Mouse (Mus musculus) embryonic facial prominence, embryonic 13.5 days (tissue): Measurements from ENCODE around the gene Nubpl. TPM values are rescaled to one million over a fixed set of nuclear protein-coding genes. Genes with fewer than 3 reads are reported as not detected.
A peak's percentile ranks its signal among the peaks of the same experiment; 100 is the strongest.
"Not testable (repeated sequence)": the region's sequence is repeated elsewhere in the genome, so short reads cannot be mapped to it uniquely, and the experiment has no call there.

Experiments used
- ATAC-seq: fragments of 200-750 bp; cut with Nextera tagmentation; 2 replicates; pipeline ENCODE4 v1.8.0; 2017; ENCODE audit warnings: low read depth; ENCODE audit not compliant: insufficient number of reproducible peaks, insufficient read depth, low FRiP score, low TSS enrichment
- H3K27ac ChIP-seq: fragments of 300-500 bp; sonication (generic); 2 replicates; pipeline ENCODE4 v1.5.1; 2015; ENCODE audit warnings: moderate library complexity, mild to moderate bottlenecking, inconsistent platforms
- H3K27me3 ChIP-seq: fragments of 300-500 bp; sonication (generic); 2 replicates; pipeline ENCODE4 v1.6.1; 2015; ENCODE audit warnings: mild to moderate bottlenecking, inconsistent platforms
- H3K36me3 ChIP-seq: fragments of 300-500 bp; sonication (generic); 2 replicates; pipeline ENCODE4 v1.6.1; 2015; ENCODE audit warnings: mild to moderate bottlenecking, inconsistent platforms
- H3K4me1 ChIP-seq: fragments of 300-500 bp; sonication (generic); 2 replicates; pipeline ENCODE4 v1.6.1; 2015; ENCODE audit warnings: inconsistent platforms
- H3K4me2 ChIP-seq: fragments of 300-500 bp; sonication (generic); 2 replicates; pipeline ENCODE4 v1.6.1; 2015; ENCODE audit warnings: moderate library complexity, mild to moderate bottlenecking, inconsistent platforms
- H3K4me3 ChIP-seq: fragments of 300-500 bp; sonication (generic); 2 replicates; pipeline ENCODE4 v1.5.1; 2015; ENCODE audit warnings: mild to moderate bottlenecking, inconsistent platforms
- H3K9ac ChIP-seq: fragments of 300-500 bp; sonication (generic); 2 replicates; pipeline ENCODE4 v1.6.1; 2015; ENCODE audit warnings: mild to moderate bottlenecking, inconsistent platforms
- H3K9me3 ChIP-seq: fragments of 300-500 bp; sonication (generic); 2 replicates; pipeline ENCODE4 v1.6.1; 2016; ENCODE audit warnings: inconsistent platforms
- WGBS: fragments of 180-500 bp; shearing (Covaris S2); methylation state at CpG from one replicate; pipeline ENCODE4 v1.1.7; 2015; ENCODE audit warnings: mixed read lengths; 5-methylcytosine and 5-hydroxymethylcytosine counted together
- polyA plus RNA-seq: library from polyadenylated mRNA; unstranded; fragments of >200 nt; fragmentation: Nextera tagmentation; extraction: Ambion mirVana; gene quantifications from 2 replicates; pipeline ENCODE4 v1.2.1, GENCODE M21; 2015

Nubpl gene
- 14.6 and 14.7 TPM in 2 replicates for polyA plus RNA-seq

- Histone ChIP-seq H3K27ac (peak within 1 kb of the TSS; percentile 60), H3K4me2 (peak within 1 kb of the TSS; percentile 61), H3K9ac (peak within 1 kb of the TSS; percentile 88), H3K9me3 (no peaks in the 10 kb centered on the region), H3K4me3 (peak within 1 kb of the TSS; percentile 77), H3K27me3 (no peaks in the 10 kb centered on the region), H3K36me3 (no peaks in the 10 kb centered on the region), H3K4me1 (no peaks in the 10 kb centered on the region)
- under 1% methylated on average over 32 of the region's 32 CpGs for WGBS
- ATAC-seq = peak; percentile 91
These were observed at the start of gene Nubpl for GRCm38 (mm10) chr12:52097650-52098070. Gene Nubpl, plus strand, starts transcription at chr12:52097737.

- no peaks in the 10 kb centered on the region for H3K36me3 ChIP-seq
- no peaks in the 10 kb centered on the region for H3K27me3 ChIP-seq
- no peak overlapping the region for H3K4me2 ChIP-seq
- no peak overlapping the region for H3K4me3 ChIP-seq
- H3K9me3 ChIP-seq = no peaks in the 10 kb centered on the region
- no peak overlapping the region for H3K27ac ChIP-seq
- no peak overlapping the region for H3K9ac ChIP-seq
- no peaks in the 10 kb centered on the region for H3K4me1 ChIP-seq
- no peak for ATAC-seq
- 87% methylated on average over 2 of the region's 2 CpGs for WGBS
These were observed 48.2 kb upstream of the Nubpl start for GRCm38 (mm10) chr12:52049324-52049723.

- not testable (repeated sequence) for H3K4me1 ChIP-seq, H3K4me3 ChIP-seq, H3K27ac ChIP-seq, ATAC-seq, H3K27me3 ChIP-seq, H3K4me2 ChIP-seq, H3K9ac ChIP-seq, H3K36me3 ChIP-seq, H3K9me3 ChIP-seq
- 38% methylated on average over 1 of the region's 3 CpGs for WGBS
These were observed 18.2 kb upstream of the Nubpl start for GRCm38 (mm10) chr12:52079296-52079695.

- WGBS = 69% methylated on average over 13 of the region's 13 CpGs
- peak overlapping the region; percentile 61 for H3K4me2 ChIP-seq
- no peaks in the 10 kb centered on the region for H3K9me3 ChIP-seq
- H3K36me3 ChIP-seq = no peaks in the 10 kb centered on the region
- no peak overlapping the region for H3K9ac ChIP-seq
- no peaks in the 10 kb centered on the region for H3K4me1 ChIP-seq
- H3K27me3 ChIP-seq = no peaks in the 10 kb centered on the region
- H3K4me3 ChIP-seq = peak overlapping the region; percentile 77
- no peak for ATAC-seq
- H3K27ac ChIP-seq = no peak overlapping the region
These were observed 388 bp upstream of the Nubpl start for GRCm38 (mm10) chr12:52097049-52097649.

GRCm38 (mm10) chr12:52120276-52120675, 22.7 kb downstream of the Nubpl start:
- no peak overlapping the region for H3K27ac ChIP-seq
- H3K9me3 ChIP-seq = no peaks in the 10 kb centered on the region
- H3K27me3 ChIP-seq = no peaks in the 10 kb centered on the region
- ATAC-seq = no peak
- H3K4me3 ChIP-seq = no peak overlapping the region
- H3K4me1 ChIP-seq = peaks cover 2% of the 10 kb centered on the region; the same call in 1 of the 2 replicates
- no peak overlapping the region for H3K9ac ChIP-seq
- H3K36me3 ChIP-seq = no peaks in the 10 kb centered on the region
- H3K4me2 ChIP-seq = no peak overlapping the region

GRCm38 (mm10) chr12:52126407-52126806, 28.9 kb downstream of the Nubpl start:
- Histone ChIP-seq H3K27me3 (no peaks in the 10 kb centered on the region), H3K27ac (no peak overlapping the region), H3K4me1 (no peaks in the 10 kb centered on the region), H3K9me3 (no peaks in the 10 kb centered on the region), H3K9ac (no peak overlapping the region), H3K4me3 (no peak overlapping the region), H3K36me3 (no peaks in the 10 kb centered on the region), H3K4me2 (no peak overlapping the region)
- no peak for ATAC-seq
- WGBS = 62% methylated on average over 3 of the region's 3 CpGs

- no peaks in the 10 kb centered on the region for H3K36me3 ChIP-seq
- H3K27ac ChIP-seq = no peak overlapping the region
- H3K4me1 ChIP-seq = 0 out of 2 replicates have a peak, but pooled peaks cover 3% of the 10 kb centered on the region
- no peak for ATAC-seq
- no peaks in the 10 kb centered on the region for H3K9me3 ChIP-seq
- 90% methylated on average over 3 of the region's 3 CpGs for WGBS
- no peaks in the 10 kb centered on the region for H3K27me3 ChIP-seq
- H3K4me3 ChIP-seq = no peak overlapping the region
- H3K4me2 ChIP-seq = no peak overlapping the region
- H3K9ac ChIP-seq = no peak overlapping the region
These were observed 31.5 kb downstream of the Nubpl start for GRCm38 (mm10) chr12:52129072-52129471.

- no peaks in the 10 kb centered on the region; the same call in 1 of the 2 replicates for H3K36me3 ChIP-seq
- H3K4me1 ChIP-seq = 0 out of 2 replicates have a peak, but pooled peaks cover 3% of the 10 kb centered on the region
- no peak for ATAC-seq
- H3K4me2 ChIP-seq = peak overlapping the region; percentile 33
- no peaks in the 10 kb centered on the region for H3K27me3 ChIP-seq
- H3K4me3 ChIP-seq = no peak overlapping the region
- 0 out of 2 replicates have a peak overlapping the region, but pooled peaks have one; percentile 46 for H3K9ac ChIP-seq
- WGBS = 11% methylated on average over 10 of the region's 10 CpGs
- no peak overlapping the region for H3K27ac ChIP-seq
- H3K9me3 ChIP-seq = no peaks in the 10 kb centered on the region
These were observed 34.7 kb downstream of the Nubpl start for GRCm38 (mm10) chr12:52132256-52132655.

GRCm38 (mm10) chr12:52138296-52138695, 40.8 kb downstream of the Nubpl start:
- WGBS = 46% methylated on average over 4 of the region's 4 CpGs
- Histone ChIP-seq H3K27me3 (no peaks in the 10 kb centered on the region), H3K4me3 (no peak overlapping the region), H3K9me3 (no peaks in the 10 kb centered on the region), H3K36me3 (no peaks in the 10 kb centered on the region; the same call in 1 of the 2 replicates), H3K4me1 (no peaks in the 10 kb centered on the region), H3K27ac (no peak overlapping the region), H3K9ac (no peak overlapping the region), H3K4me2 (no peak overlapping the region)
- no peak for ATAC-seq

- Histone ChIP-seq H3K9me3 (no peaks in the 10 kb centered on the region), H3K27me3 (no peaks in the 10 kb centered on the region), H3K4me3 (no peak overlapping the region), H3K4me1 (no peaks in the 10 kb centered on the region), H3K4me2 (no peak overlapping the region), H3K27ac (no peak overlapping the region), H3K9ac (no peak overlapping the region), H3K36me3 (peaks cover 6% of the 10 kb centered on the region)
- 82% methylated on average over 2 of the region's 2 CpGs for WGBS
- ATAC-seq = no peak
These were observed 49.1 kb downstream of the Nubpl start for GRCm38 (mm10) chr12:52146639-52147038.

- no peak for ATAC-seq
- Histone ChIP-seq H3K27ac (no peak overlapping the region), H3K4me1 (no peaks in the 10 kb centered on the region), H3K27me3 (no peaks in the 10 kb centered on the region), H3K36me3 (no peaks in the 10 kb centered on the region), H3K9me3 (no peaks in the 10 kb centered on the region), H3K4me3 (no peak overlapping the region), H3K4me2 (no peak overlapping the region), H3K9ac (no peak overlapping the region)
- WGBS = 81% methylated on average over 3 of the region's 3 CpGs
These were observed 51.9 kb downstream of the Nubpl start for GRCm38 (mm10) chr12:52149448-52149847.

- H3K4me2 ChIP-seq = no peak overlapping the region
- WGBS = 97% methylated on average over 3 of the region's 3 CpGs
- H3K27me3 ChIP-seq = no peaks in the 10 kb centered on the region
- no peaks in the 10 kb centered on the region for H3K9me3 ChIP-seq
- no peak overlapping the region for H3K9ac ChIP-seq
- no peaks in the 10 kb centered on the region for H3K36me3 ChIP-seq
- no peak for ATAC-seq
- H3K27ac ChIP-seq = no peak overlapping the region
- no peaks in the 10 kb centered on the region for H3K4me1 ChIP-seq
- no peak overlapping the region for H3K4me3 ChIP-seq
These were observed 54.5 kb downstream of the Nubpl start for GRCm38 (mm10) chr12:52152071-52152470.
